Mouse (Mus musculus) megakaryocyte, embryonic 14.5 days (primary cell): ENCODE measurements around the gene Epha5.

Experiments used
- FLI1 ChIP-seq: IDR thresholded peaks from 2 replicates; pipeline ENCODE4 v1.6.1; 2012; ENCODE audit warnings: low read length, inconsistent platforms, mixed read lengths
- GATA1 ChIP-seq: IDR thresholded peaks from 3 replicates; pipeline ENCODE4 v1.6.1; 2012; ENCODE audit warnings: mixed read lengths, low read length, inconsistent platforms, borderline replicate concordance

DNA sequence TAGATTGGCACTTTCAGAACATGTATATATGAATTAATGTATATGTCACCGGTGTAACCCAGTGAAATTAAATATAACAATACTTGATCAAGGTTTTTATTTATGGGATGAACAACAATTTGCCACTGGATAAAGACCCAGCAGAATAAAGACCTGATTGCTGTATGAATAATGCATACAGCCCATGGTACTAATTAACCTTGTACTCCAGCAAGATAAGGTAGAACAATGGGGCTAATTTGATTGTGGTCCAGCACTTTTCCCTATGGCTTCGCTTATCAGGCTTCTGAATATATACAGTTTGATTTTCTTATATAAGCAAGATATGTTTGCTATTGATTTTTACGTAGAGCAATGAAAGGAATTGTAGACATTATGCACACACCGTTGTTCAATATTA, 103.6 kb downstream of the Epha5 start:
- TF ChIP-seq FLI1 (no peak), GATA1 (no peak)
